Mouse (Mus musculus) layer of hippocampus, adult 18-20 months (tissue): ENCODE results near the gene Irs1. TPM values are rescaled to one million over a fixed set of nuclear protein-coding genes. Genes with fewer than 3 reads are reported as not detected.

Experiments used
- DNase-seq, 2 experiments: peaks; one replicate each; pipeline ENCODE4 v3.0.0; 2022; ENCODE audit warnings: low spot score in 2 of 2
- total RNA-seq, 2 experiments: library from RNA; stranded (reverse); gene quantifications; 2 replicates each; pipeline ENCODE4 v1.2.3; 2021

Gene Irs1
- total RNA-seq, 2 experiments from 2014 or later = 17.5 to 17.9 TPM

DNA sequence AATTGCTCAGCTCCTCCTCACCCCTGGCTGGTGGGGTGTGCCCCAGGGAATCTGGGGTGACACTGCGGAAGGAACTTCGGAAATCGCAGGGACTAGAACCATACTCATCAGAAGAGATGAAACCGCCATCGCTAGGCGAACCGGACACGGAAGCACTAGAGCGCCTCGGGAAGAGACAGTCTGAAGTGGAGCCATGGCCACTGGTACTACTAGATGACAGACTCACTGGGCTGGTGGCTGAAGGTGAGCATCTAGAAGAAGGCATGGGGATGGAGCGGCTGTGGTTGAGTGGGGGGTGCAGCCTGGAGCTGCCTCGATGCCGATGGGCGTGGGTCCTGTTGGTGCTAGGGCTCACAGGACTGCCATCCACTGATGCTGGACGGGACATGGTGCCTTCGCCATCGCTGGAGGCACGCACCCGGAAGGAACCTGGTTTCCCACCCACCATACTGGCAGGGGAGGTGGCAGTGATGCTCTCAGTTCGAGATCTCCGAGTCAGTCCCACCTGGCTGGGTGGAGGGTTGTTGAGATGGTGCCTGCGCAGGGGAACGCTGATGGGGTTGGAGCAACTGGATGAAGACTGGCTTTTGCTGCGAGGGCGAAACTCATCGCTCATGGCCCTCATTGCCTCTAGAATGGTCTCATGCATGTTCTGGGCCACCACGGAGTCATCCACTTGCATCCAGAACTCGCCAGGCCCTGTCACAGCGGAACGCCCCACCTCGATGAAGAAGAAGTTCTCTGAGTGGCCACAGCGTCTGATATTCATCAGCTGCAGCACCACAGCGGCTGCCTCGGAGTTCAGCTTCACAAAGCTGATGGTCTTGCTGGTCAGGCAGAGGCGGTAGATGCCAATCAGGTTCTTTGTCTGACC lies 1.9 kb downstream of the Irs1 start:
- DNase-seq = peak in 1 of 2 experiments; percentile 39

DNA sequence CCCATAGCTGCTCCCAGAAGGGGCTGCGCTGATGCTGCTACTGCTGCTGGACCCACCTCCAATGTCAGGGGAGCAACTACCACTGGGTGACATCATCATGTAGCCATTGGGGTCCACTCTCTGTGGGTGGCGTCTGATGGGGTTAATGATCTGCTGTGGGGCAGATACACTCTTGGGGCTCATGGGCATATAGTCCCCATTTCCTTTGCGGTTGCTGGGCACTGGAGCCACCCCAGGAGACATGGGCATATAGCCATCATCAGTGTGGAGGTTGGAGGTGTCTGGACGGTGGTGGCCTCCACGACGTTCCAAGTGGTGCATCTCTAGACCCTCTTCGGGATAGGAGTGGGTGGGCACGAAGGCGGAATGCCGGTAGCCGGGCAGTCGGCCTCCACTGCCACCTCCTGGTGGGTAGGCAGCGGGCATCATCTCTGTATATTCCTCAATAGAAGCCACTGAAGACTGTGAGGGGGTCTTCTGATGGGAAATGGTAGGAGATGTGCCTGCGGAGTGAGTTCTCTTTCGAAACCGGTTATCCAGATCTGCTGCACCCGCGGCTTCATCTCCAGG lies 2.7 kb downstream of the Irs1 start:
- DNase-seq = peak in 1 of 2 experiments; percentile 55

DNA sequence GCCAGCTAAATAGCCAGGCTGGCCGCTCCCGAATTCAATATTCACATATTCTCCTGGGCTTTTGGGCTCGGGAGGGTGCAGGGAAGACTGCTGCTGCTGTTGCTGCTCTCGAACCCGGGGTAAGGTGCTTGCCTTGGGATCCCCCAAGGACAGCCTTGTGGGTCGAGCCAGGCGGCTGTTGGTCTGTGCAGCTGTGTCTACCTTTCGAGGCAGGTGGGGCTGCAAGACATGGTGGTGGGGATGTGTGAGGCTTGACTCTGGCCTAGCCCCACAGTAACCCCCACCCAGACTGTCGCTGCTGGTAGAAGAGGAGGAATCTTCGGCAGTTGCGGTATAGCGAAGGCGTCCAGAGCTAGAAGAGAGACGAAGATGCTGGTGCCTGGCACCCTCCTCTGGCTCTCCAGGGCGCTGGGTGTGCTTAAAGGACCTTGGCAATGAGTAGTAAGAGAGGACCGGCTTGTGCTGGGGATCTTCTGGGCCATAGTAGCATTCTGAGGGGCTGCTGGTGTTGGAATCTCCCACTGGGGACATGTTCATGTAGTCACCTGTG lies 3.4 kb downstream of the Irs1 start:
- peak in 1 of 2 experiments; percentile 21 for DNase-seq

DNA sequence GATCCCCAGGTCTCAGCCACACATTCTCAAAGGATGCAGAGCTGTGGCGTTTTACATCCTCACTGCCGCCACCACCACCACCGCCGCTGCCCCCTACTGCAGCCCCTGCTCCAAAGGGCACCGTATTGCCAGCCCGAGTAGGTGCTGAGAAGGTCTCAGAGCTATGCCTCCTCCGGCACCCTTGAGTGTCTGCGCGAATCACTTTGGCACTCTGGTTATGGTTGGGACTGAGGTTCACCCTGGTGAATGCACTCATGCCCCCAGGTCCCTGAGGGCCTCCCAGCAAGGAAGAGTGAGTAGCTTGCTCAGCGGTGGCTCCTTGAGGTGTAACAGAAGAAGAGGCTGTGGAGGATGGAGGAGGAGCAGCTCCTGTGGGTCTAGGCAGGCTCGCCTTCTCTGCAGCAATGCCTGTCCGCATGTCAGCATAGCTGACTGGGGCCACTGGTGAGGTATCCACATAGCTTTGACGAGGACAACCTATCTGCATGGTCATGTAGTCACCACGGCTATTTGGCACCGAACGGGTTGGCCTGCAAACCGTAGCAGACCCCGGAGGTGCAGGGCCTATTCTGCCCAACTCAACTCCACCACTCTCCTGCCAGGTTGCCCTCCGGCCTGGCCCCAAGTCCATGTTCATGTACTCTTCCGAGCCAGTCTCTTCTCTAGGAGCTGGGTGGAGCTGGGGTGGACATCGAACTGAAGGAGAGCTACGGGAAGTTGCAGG lies 4.0 kb downstream of the Irs1 start:
- peak in 1 of 2 experiments; percentile 30 for DNase-seq

- peak in 1 of 2 experiments; percentile 15 for DNase-seq
These were observed 4.8 kb downstream of the Irs1 start for GRCm38 (mm10) chr1:82286190-82287051.

DNA sequence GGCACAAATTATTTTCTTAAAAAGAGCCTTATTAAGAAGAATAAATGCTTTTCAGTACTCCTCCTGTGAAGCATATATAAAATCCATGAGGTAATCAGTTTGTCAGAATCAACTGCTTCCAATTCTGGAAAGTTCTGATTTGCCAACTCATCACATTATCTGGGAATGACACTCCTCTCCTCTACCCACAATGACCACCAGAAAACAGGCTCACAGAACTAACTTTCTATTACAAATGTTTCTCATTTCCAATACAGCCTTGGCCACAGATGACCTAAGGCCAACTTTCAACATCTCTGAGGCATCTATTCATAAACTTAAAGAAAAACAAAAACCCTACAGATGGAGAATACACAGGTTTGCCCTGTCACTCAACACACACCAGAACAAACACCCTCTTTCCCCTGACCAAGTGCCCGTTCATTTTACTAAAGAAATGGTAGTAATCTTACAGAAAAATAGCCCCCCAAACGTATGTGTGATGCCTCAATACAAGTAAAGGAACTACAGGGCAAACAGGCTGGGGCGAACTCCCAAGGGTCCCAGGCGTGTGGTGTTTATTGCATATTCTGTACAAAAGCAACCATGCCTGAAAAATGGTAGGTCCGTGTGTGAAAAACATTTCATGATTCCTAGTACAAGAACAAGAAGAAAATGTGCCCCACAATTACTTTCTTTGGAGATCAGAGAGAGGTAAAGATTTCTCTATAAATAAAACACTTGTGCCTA lies 5.6 kb downstream of the Irs1 start:
- DNase-seq = peak in 1 of 2 experiments; percentile 20

GRCm38 (mm10) chr1:82284403-82284802 lies 6.8 kb downstream of the Irs1 start:
- DNase-seq = peak in 1 of 2 experiments; percentile 32

- DNase-seq = peak in 1 of 2 experiments; percentile 54
These were observed 7.3 kb downstream of the Irs1 start for GRCm38 (mm10) chr1:82283901-82284301.

DNA sequence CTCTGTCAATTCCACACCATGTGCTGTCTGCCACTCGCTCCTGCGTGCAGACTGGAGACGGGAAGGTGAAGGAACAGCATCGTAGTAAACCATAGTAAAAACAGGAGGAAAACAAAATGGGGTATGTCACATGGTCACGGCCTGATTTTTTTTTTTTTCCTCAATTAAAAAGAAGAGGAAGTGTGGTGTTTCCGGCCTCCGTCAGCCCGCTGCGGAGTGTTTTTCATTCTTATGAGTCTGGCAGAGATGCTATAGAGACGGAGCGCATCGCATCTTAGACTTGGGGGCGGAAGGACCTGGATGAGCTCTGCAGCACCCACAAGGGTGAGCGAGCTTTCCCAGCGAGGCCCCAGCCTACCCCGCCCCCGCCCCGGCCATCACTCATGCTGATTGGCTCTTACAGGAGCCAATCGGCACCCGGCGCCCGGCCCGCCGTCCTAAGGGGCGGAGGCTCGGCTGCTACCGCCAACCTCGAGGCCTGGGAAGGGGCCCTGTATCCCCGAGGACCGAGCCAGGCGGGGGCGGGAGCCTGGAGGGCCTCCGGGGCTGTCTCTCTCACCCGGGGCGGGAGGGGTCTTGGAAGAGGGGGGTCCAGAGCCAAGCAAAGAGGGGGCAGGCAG lies 8.1 kb downstream of the Irs1 start:
- DNase-seq = peak; percentile 83 to 93

DNA sequence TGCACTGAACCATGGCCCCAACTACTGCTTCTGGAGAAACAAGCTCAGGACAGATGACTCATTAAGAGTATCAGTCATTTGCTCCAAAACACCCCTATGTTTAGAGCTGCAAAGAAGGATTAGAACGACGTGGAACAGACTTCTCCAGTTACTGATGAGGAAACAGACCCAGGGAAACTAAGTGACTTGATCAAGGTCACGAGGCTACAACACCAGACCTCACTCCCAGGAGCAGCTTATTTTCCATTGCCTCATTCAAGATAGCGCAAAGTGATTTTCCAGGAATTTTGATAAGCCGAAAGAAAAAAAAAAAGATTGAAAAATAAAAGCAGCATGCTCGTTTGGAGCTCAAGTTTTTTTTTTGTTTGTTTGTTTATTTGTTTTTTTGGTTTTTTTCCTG lies 9.4 kb downstream of the Irs1 start:
- no peak for DNase-seq

GRCm38 (mm10) chr1:82279768-82280167 lies 11.4 kb downstream of the Irs1 start:
- DNase-seq = no peak

DNA sequence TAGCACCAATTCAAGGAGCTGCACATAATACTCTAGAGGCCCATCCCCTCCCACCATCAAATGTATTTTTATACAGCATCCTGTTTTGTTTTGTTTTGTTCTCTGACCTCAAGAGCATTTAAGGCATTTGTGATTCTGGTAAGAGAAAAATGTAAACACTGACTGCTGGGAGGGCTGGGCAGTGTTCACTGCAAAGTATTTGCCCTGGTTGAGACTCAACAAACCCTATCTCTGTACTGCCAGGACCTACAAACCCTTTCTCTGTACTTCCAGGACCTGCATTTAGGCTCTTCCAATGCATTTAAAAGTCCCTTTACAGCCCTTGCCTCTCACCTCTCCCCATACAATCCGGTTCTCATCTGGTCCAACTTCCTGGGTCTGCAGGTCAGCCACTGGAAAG lies 16.9 kb downstream of the Irs1 start:
- no peak for DNase-seq

DNA sequence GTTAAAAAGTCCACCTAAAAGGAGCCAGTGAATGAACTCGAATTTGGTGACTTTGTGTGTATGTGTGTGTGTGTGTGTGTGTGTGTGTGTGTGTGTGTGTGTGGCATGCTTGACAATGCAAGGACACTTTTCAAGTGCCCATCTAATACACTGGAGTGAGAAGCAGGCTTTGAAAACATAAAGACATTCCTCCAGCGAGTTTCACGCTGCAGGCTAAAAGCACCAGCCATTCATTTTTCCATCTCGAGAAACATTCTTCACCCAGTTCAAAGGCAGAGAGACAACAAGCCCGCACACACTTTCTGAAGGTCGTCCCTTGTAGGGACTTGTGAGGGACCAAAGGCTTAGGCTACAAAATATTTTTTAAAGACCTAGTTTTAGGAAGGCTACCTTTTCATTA lies 17.7 kb downstream of the Irs1 start:
- DNase-seq = no peak

DNA sequence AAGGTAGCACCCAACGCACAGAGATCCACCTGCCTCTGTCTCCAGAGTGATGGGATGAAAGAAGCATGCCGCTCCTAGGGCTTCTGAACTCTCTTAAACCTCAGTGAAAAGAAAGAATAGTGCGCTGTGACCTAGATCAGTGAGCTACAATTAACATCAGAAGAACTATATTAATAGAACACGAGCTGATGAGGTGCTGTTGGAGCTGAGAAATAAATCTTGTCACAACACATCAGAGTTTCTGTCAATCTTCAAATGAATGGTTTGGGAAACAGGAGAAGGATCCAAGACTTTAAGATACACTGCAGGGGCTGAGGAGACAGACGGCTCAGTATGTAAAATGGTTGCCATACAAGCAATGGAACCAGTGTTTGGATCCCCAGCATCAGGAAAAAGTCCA lies 19.0 kb downstream of the Irs1 start:
- no peak for DNase-seq

- no peak for DNase-seq
These were observed 23.7 kb downstream of the Irs1 start for GRCm38 (mm10) chr1:82267547-82267946.

- no peak for DNase-seq
These were observed 28.9 kb downstream of the Irs1 start for GRCm38 (mm10) chr1:82262331-82262730.

DNA sequence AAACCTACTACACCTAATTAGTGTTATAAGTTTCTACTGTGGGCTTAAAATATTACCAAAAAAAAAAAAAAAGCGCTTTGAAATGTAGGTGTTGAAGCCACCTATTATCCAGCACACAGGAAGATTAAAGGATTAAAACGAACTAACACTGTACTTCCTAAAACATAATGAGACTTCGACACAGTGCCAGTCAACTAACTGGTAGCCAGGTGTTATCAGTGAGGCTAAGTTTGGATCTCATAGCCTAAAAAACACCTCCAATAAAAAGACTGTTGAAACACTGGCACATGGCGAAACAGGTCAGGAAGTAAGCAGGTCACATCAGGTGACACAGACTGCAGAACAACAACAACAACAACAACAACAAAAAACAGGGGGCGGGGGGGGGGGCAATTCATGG lies 29.6 kb downstream of the Irs1 start:
- DNase-seq = no peak

DNA sequence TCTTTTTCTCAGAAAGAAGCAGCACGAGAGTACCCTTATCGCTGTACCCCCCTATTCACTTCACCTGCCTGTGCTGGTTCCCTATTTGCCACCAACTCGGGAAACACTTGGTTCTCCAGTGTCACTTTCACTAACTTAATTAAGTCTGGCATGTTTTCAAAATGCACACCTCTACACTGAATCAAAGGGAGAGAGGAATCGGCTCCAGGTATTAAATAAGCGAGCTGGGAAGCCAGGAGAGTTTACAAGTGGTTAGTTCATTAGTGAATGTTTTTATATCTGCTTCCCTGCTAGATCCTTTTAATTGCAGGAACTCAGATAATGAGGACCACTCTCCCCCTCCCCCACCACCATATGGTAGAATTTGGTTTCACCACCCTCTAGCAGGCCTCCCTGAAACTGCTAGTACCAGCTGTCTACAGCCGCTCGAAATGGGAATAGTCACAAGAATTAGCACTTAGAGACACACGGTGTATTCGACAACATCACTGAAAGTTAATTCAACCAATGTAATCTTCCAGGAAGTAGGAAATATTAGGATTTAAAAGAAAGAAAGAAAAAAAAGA lies 30.1 kb downstream of the Irs1 start:
- DNase-seq = peak; percentile 73 to 90

DNA sequence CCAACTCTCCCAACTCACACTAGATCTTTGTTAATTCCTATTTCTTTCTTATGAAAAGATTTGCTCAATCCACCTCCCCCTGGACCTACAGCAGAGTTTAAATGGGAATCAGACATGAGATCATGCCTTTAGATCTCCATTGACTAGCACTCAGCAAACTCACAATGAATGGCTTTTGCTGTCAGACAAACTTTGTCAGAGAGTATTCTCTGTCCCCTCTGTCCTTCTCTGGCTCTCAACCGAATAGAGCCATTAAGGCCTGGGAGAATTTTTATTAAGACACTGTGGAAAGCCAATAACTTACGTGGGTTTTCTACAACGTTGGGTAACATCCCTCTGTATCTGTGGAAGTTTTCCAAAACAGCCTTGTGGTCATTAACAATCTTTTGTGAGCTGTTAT lies 31.2 kb downstream of the Irs1 start:
- no peak for DNase-seq
